In genomic region chr10:40177323-40177962, GRCm38 (mm10) we compare ENCODE assay signal across 8 mouse cellular contexts. TPM values are rescaled to one million over a fixed set of nuclear protein-coding genes. Genes with fewer than 3 reads are reported as not detected.
A peak's percentile ranks its signal among the peaks of the same experiment; 100 is the strongest.
DNase-seq lines count a peak whose midpoint lies in the region; ATAC-seq and TF ChIP-seq lines count a peak whose summit lies in the region.

No protein-coding gene starts in this region.

- H3K9me3 ChIP-seq in intestine, embryonic 14.5 days (ENCODE audit: control insufficient read depth, low read length) = no peaks in the 10 kb centered on the region
- no peaks in the 10 kb centered on the region for H3K9me3 ChIP-seq in lung, embryonic 15.5 days
- H3K9me3 ChIP-seq in hindbrain, embryonic 11.5 days (ENCODE audit: control insufficient read depth, low read length) = no peaks in the 10 kb centered on the region

- WGBS in intestine, embryonic 14.5 days = 31% methylated on average over 6 of the region's 6 CpGs
- 14% methylated on average over 6 of the region's 6 CpGs for WGBS in lung, embryonic 15.5 days
- WGBS in hindbrain, embryonic 11.5 days = 66% methylated on average over 6 of the region's 6 CpGs
- WGBS in thymus, adult 2 months = 33% methylated on average over 6 of the region's 6 CpGs

- peak; percentile 9 for DNase-seq in cerebellum, adult 9-11 months
- DNase-seq in right cerebral cortex, adult 18-20 months = peak; percentile 31
- no peak for DNase-seq in right cerebral cortex, postnatal 25 days
- peak; percentile 54 for DNase-seq in intestine, embryonic 14.5 days (ENCODE audit: low spot score)
- no peak for DNase-seq in hindbrain, embryonic 11.5 days (ENCODE audit: low spot score)
- no peak for DNase-seq in thymus, adult 2 months

- no peak overlapping the region for H3K9ac ChIP-seq in intestine, embryonic 14.5 days (ENCODE audit: low read length)
- no peak overlapping the region for H3K9ac ChIP-seq in lung, embryonic 15.5 days
- no peak overlapping the region for H3K9ac ChIP-seq in hindbrain, embryonic 11.5 days (ENCODE audit: low read depth, low read length)

- TF ChIP-seq POLR2A in thymus, adult 2 months (IDR thresholded peaks at IDR 0.05; ENCODE audit: control insufficient read depth, extremely low read depth, insufficient read depth, low read length, poor library complexity) = no peak

- H3K36me3 ChIP-seq in intestine, embryonic 14.5 days (ENCODE audit: control insufficient read depth, insufficient read depth, low read length) = no peaks in the 10 kb centered on the region
- no peaks in the 10 kb centered on the region for H3K36me3 ChIP-seq in lung, embryonic 15.5 days
- no peaks in the 10 kb centered on the region for H3K36me3 ChIP-seq in hindbrain, embryonic 11.5 days (ENCODE audit: control insufficient read depth, insufficient read depth, low read length)
- no peaks in the 10 kb centered on the region for H3K36me3 ChIP-seq in thymus, adult 2 months (ENCODE audit: control insufficient read depth, insufficient read depth, low read length)

- H3K4me1 ChIP-seq in intestine, embryonic 14.5 days (replicated peaks; ENCODE audit: control insufficient read depth, insufficient read depth, low read length) = no peaks in the 10 kb centered on the region
- H3K4me1 ChIP-seq in lung, embryonic 15.5 days = peaks cover 8% of the 10 kb centered on the region
- H3K4me1 ChIP-seq in hindbrain, embryonic 11.5 days (replicated peaks; ENCODE audit: control insufficient read depth, insufficient read depth, low read length) = no peaks in the 10 kb centered on the region
- H3K4me1 ChIP-seq in thymus, adult 2 months (replicated peaks; ENCODE audit: control insufficient read depth, insufficient read depth, low read length) = peaks cover 14% of the 10 kb centered on the region

- H3K27me3 ChIP-seq in intestine, embryonic 14.5 days (replicated peaks; ENCODE audit: control insufficient read depth, insufficient read depth, low read length) = no peaks in the 10 kb centered on the region
- H3K27me3 ChIP-seq in lung, embryonic 15.5 days = no peaks in the 10 kb centered on the region
- no peaks in the 10 kb centered on the region for H3K27me3 ChIP-seq in hindbrain, embryonic 11.5 days (ENCODE audit: control insufficient read depth, insufficient read depth, low read length)
- H3K27me3 ChIP-seq in thymus, adult 2 months (ENCODE audit: control insufficient read depth, insufficient read depth, low read length) = no peaks in the 10 kb centered on the region

- H3K27ac ChIP-seq in intestine, embryonic 14.5 days (ENCODE audit: low read depth) = no peak overlapping the region
- H3K27ac ChIP-seq in lung, embryonic 15.5 days = no peak overlapping the region
- no peak overlapping the region for H3K27ac ChIP-seq in hindbrain, embryonic 11.5 days (ENCODE audit: low read depth, low read length)
- H3K27ac ChIP-seq in thymus, adult 2 months (ENCODE audit: control insufficient read depth, insufficient read depth, low read length) = no peak overlapping the region

- ATAC-seq in cerebellum, adult (ENCODE audit: insufficient number of reproducible peaks, low FRiP score, low TSS enrichment) = no peak
- ATAC-seq in intestine, embryonic 14.5 days (replicated peaks; ENCODE audit: low FRiP score, low TSS enrichment, low read depth) = 0 out of 2 replicates have a peak, but pooled peaks have one; percentile 43
- ATAC-seq in lung, embryonic 15.5 days (ENCODE audit: borderline replicate concordance, extremely low read depth, low FRiP score, low TSS enrichment) = peak; percentile 64; the same call in 1 of the 2 replicates
- no peak for ATAC-seq in hindbrain, embryonic 11.5 days (ENCODE audit: low FRiP score)

- H3K4me3 ChIP-seq in intestine, embryonic 14.5 days (ENCODE audit: low read depth, low read length) = no peak overlapping the region
- no peak overlapping the region for H3K4me3 ChIP-seq in lung, embryonic 15.5 days
- no peak overlapping the region for H3K4me3 ChIP-seq in hindbrain, embryonic 11.5 days (ENCODE audit: low read depth, low read length)
- H3K4me3 ChIP-seq in thymus, adult 2 months (ENCODE audit: control insufficient read depth, insufficient read depth, low read length) = no peak overlapping the region

- H3K4me2 ChIP-seq in intestine, embryonic 14.5 days (ENCODE audit: low read length) = no peak overlapping the region
- H3K4me2 ChIP-seq in lung, embryonic 15.5 days = no peak overlapping the region; the same call in 1 of the 2 replicates
- no peak overlapping the region for H3K4me2 ChIP-seq in hindbrain, embryonic 11.5 days (replicated peaks; ENCODE audit: low read depth, low read length)

- no peak for TF ChIP-seq CTCF in thymus, adult 2 months (IDR thresholded peaks at IDR 0.05; ENCODE audit: borderline replicate concordance, control insufficient read depth, extremely low read depth, insufficient read depth, low read length, poor library complexity)

RNA-seq across cellular contexts. Expression of gene Slc16a10, which starts 35.4 kb away (rescaled TPM):
- polyA plus RNA-seq in intestine, embryonic 14.5 days (2014; fragmentation: Nextera tagmentation; extraction: Ambion mirVana) = 26.2 and 26.6 TPM in 2 replicates
- 5.1 and 6.8 TPM in 2 replicates for polyA plus RNA-seq in lung, embryonic 15.5 days (2015; fragmentation: Nextera tagmentation; extraction: Ambion mirVana)
- 8.6 and 8.9 TPM in 2 replicates for polyA plus RNA-seq in hindbrain, embryonic 11.5 days (2014; fragmentation: Nextera tagmentation; extraction: Ambion mirVana)
- 45.4 and 50.0 TPM in 2 replicates for polyA plus RNA-seq in thymus, adult 2 months (2012; rRNA removed)

Comparison
In these comparisons a context has a peak if more than half of its experiments do, and no peak if none do; other contexts are left out.
1. DNase-seq: peak in cerebellum, adult 9-11 months (single experiment), right cerebral cortex, adult 18-20 months (single experiment) and intestine, embryonic 14.5 days (single experiment); none in right cerebral cortex, postnatal 25 days (single experiment), hindbrain, embryonic 11.5 days (single experiment) and thymus, adult 2 months (single experiment).
2. ATAC-seq: peak in intestine, embryonic 14.5 days (single experiment) and lung, embryonic 15.5 days (single experiment); none in cerebellum, adult (single experiment) and hindbrain, embryonic 11.5 days (single experiment).